Mouse (Mus musculus) inflammation-experienced regulatory T-cells (primary cell): ENCODE measurements around the gene Gvin1. TPM values are rescaled to one million over a fixed set of nuclear protein-coding genes. Genes with fewer than 3 reads are reported as not detected.

Experiments
- polyA plus RNA-seq, 2 experiments: library from polyadenylated mRNA; unstranded; fragments of 100-300 nt; shearing (Covaris generic); gene quantifications; one replicate each; pipeline ENCODE4 v1.2.1; 2017

Gvin1 gene
- polyA plus RNA-seq: 100 to 1,000 TPM in 1 of 2 experiments, 10 to 100 TPM in 1; 48.5 to 102 TPM

DNA sequence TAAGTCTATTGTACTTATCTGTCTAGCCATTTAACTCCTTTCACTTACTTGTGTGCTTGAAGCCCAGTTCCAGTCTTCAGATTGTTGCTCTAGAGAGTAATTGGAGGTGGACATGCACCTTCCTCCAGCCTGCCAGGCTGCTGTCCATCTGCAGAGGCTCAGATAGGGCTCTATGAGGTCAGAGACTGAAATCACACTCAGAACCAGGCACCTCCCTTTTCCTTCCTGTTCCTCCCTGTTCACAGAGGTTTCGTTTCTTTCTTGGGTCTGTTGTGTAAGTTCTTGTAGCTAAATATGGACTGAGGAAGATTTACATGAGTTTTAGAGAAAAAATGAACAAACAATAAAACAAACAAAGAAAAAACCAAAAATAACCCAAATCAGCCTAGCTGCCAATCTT lies at the start of gene Gvin1:
Gene Gvin1, minus strand, starts transcription at position 150 of the 400 bp plus-strand sequence.

